Mouse (Mus musculus) heart, adult 2 months (tissue): ENCODE measurements around the gene Shq1.

Experiments used
- CTCF ChIP-seq: fragments of 200-600 bp; IDR thresholded peaks from 2 replicates; pipeline ENCODE4 v1.8.1; 2022; ENCODE audit warnings: antibody characterized with exemption, mild to moderate bottlenecking, moderate library complexity
- EP300 ChIP-seq: fragments of 200-500 bp; IDR thresholded peaks from 2 replicates; pipeline ENCODE4 v1.6.1; 2011; ENCODE audit warnings: low read depth, low read length, control low read depth; ENCODE audit not compliant: insufficient read depth
- POLR2A ChIP-seq: fragments of 200-500 bp; IDR thresholded peaks from 2 replicates; pipeline ENCODE4 v1.6.1; 2011; ENCODE audit warnings: mild to moderate bottlenecking, low read depth, low read length, control low read depth; ENCODE audit not compliant: insufficient read depth

- TF ChIP-seq CTCF (no peak), POLR2A (no peak), EP300 (no peak)
These were observed 42.7 kb downstream of the Shq1 start for GRCm38 (mm10) chr6:100628223-100628622.
